Mouse (Mus musculus) liver, embryonic 14.5 days (tissue): ENCODE data around the gene Fgf8. TPM values are rescaled to one million over a fixed set of nuclear protein-coding genes. Genes with fewer than 3 reads are reported as not detected.
A peak's percentile ranks its signal among the peaks of the same experiment; 100 is the strongest.

Experiments
- ATAC-seq: fragments of 200-750 bp; cut with Nextera tagmentation; 2 replicates; pipeline ENCODE4 v1.8.0; 2017; ENCODE audit warnings: moderate number of reproducible peaks, mild to moderate bottlenecking, moderate library complexity; ENCODE audit not compliant: insufficient read depth
- DNase-seq, 3 experiments: peaks; one replicate each; pipeline ENCODE4 v3.0.0-alpha.2; 2012 to 2013; ENCODE audit warnings: low read depth in 3 of 3, low spot score in 3 of 3
- H3K27ac ChIP-seq: fragments of 300-500 bp; sonication (generic); 2 replicates; pipeline ENCODE4 v1.5.1; 2014; ENCODE audit warnings: moderate library complexity, mild to moderate bottlenecking, control low read depth, inconsistent platforms
- H3K27me3 ChIP-seq: fragments of 300-500 bp; sonication (generic); 2 replicates; pipeline ENCODE4 v1.6.1; 2014; ENCODE audit warnings: mild to moderate bottlenecking, low read length, moderate library complexity; ENCODE audit not compliant: control insufficient read depth, insufficient read depth
- H3K36me3 ChIP-seq: fragments of 300-500 bp; sonication (generic); replicated peaks from 2 replicates; pipeline ENCODE4 v1.6.1; 2014; ENCODE audit warnings: low read depth; ENCODE audit not compliant: control insufficient read depth, insufficient read depth
- H3K4me1 ChIP-seq, 2 experiments: fragments of 200-500 bp in 1 of 2; fragments of 300-500 bp in 1 of 2; sonication (generic) in 1 of 2; replicated peaks; 2 replicates each; pipeline ENCODE4 v1.6.1; 2012 to 2014; ENCODE audit warnings: antibody characterized with exemption in 1 of 2, inconsistent platforms in 1 of 2, low read length in 1 of 2; ENCODE audit not compliant: control insufficient read depth in 2 of 2, insufficient read depth in 2 of 2
- H3K4me2 ChIP-seq: fragments of 300-500 bp; sonication (generic); 2 replicates; pipeline ENCODE4 v1.6.1; 2014; ENCODE audit warnings: low read depth, mild to moderate bottlenecking, control low read depth, moderate library complexity
- H3K4me3 ChIP-seq, 2 experiments: fragments of 200-500 bp in 1 of 2; fragments of 300-500 bp in 1 of 2; sonication (generic) in 1 of 2; 2 replicates each; pipeline ENCODE4 v1.5.1; 2012 to 2014; ENCODE audit warnings: low read depth in 2 of 2, low read length in 2 of 2, mild to moderate bottlenecking in 2 of 2, control low read depth in 1 of 2, inconsistent platforms in 1 of 2, moderate library complexity in 1 of 2; ENCODE audit not compliant: insufficient read depth in 1 of 2
- H3K9ac ChIP-seq: fragments of 300-500 bp; sonication (generic); replicated peaks from 2 replicates; pipeline ENCODE4 v1.6.1; 2014; ENCODE audit warnings: mild to moderate bottlenecking, control low read depth, moderate library complexity
- H3K9me3 ChIP-seq: fragments of 300-500 bp; sonication (generic); 2 replicates; pipeline ENCODE4 v1.6.1; 2016; ENCODE audit warnings: low read length, mixed read lengths; ENCODE audit not compliant: control insufficient read depth
- CTCF ChIP-seq: IDR thresholded peaks from 2 replicates; pipeline ENCODE4 v1.5.1; 2016; ENCODE audit warnings: antibody characterized with exemption, low read depth, control low read depth
- EP300 ChIP-seq: IDR thresholded peaks from 2 replicates; pipeline ENCODE4 v1.6.1; 2016; ENCODE audit warnings: antibody characterized with exemption, low read depth
- WGBS: fragments of 180-500 bp; shearing (Covaris S2); extraction: QIAGEN DNeasy Blood & Tissue Kit; methylation state at CpG from one replicate; pipeline ENCODE4 v1.1.7; 2014; ENCODE audit not compliant: insufficient replicate concordance; 5-methylcytosine and 5-hydroxymethylcytosine counted together
- polyA plus RNA-seq, 2 experiments: library from polyadenylated mRNA; depleted of rRNA in 1 of 2; stranded (reverse) in 1 of 2; unstranded in 1 of 2; fragments of >200 nt; fragmentation: Nextera tagmentation in 1 of 2; extraction: Ambion mirVana in 1 of 2; gene quantifications; 2 replicates each; pipeline versions ENCODE4 v1.2.1 to v1.2.3; 2012 to 2014

The Fgf8 gene
- polyA plus RNA-seq, 2 experiments: 0.08 TPM; not detected in 1

- Histone ChIP-seq H3K27me3 (peaks cover 24% of the 10 kb centered on the region), H3K9ac (no peak overlapping the region), H3K4me3 (no peak overlapping the region), H3K9me3 (no peaks in the 10 kb centered on the region), H3K4me2 (no peak overlapping the region), H3K36me3 (no peaks in the 10 kb centered on the region), H3K27ac (no peak overlapping the region), H3K4me1 (no peaks in the 10 kb centered on the region)
- WGBS: 71% methylated on average over 7 of the region's 7 CpGs
- DNase-seq (no peak), ATAC-seq (no peak)
- TF ChIP-seq CTCF (no peak), EP300 (no peak)
These were observed 11.1 kb downstream of the Fgf8 start for GRCm38 (mm10) chr19:45731658-45732057.

DNA sequence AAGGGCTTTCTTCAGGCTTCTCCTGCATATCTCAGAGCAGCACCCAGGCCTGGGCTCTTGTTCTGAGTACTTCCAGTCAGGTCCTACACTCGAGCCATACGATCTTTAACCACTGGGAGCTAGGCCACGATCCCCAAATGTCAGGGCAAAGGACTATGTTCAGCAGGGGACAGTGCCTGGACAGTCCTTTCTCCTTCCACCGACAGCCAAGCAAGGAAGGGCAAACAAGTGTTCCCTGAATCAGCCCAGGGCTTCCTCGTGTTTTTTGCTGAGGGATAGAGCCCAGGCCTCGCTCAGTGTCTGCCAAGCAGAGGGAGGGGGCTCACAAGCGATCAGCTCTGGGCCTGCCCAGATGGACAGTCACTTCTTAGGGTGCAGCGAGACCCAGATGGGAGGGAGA is 12.7 kb downstream of the Fgf8 start:
- no peak overlapping the region for H3K4me2 ChIP-seq
- H3K9ac ChIP-seq: no peak overlapping the region
- peaks cover 13% of the 10 kb centered on the region for H3K27me3 ChIP-seq
- WGBS: 59% methylated on average over 8 of the region's 8 CpGs
- H3K36me3 ChIP-seq: no peaks in the 10 kb centered on the region
- no peaks in the 10 kb centered on the region for H3K4me1 ChIP-seq
- DNase-seq (no peak), ATAC-seq (no peak)
- no peaks in the 10 kb centered on the region for H3K9me3 ChIP-seq
- no peak overlapping the region for H3K27ac ChIP-seq
- no peak for TF ChIP-seq EP300
- no peak for TF ChIP-seq CTCF
- no peak overlapping the region for H3K4me3 ChIP-seq

DNA sequence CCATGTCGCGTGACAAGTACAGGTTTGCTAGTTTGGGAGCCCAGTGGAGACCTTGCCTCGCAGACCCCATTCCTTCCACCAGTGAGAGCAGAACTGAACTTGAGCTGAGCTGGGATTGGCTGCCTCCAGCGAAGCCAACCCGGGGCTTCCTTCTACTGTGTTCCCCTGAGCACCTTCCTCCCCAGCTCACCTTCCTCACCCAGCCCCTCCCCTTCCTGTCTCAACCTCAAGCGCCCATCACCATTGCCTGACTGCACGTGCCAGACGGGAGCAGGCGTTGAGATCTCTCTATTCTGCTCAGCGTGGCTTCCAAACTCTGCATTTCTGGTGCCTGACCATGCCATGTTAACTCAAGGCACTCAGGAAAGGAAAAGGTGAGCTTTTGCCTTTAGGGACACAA is 15.5 kb downstream of the Fgf8 start:
- no peak overlapping the region for H3K4me2 ChIP-seq
- ATAC-seq (no peak), DNase-seq (no peak)
- WGBS: 44% methylated on average over 10 of the region's 10 CpGs
- H3K27me3 ChIP-seq: no peaks in the 10 kb centered on the region
- no peaks in the 10 kb centered on the region for H3K4me1 ChIP-seq
- no peak overlapping the region for H3K4me3 ChIP-seq
- H3K27ac ChIP-seq: no peak overlapping the region
- TF ChIP-seq CTCF: no peak
- no peak for TF ChIP-seq EP300
- no peaks in the 10 kb centered on the region for H3K36me3 ChIP-seq
- no peaks in the 10 kb centered on the region for H3K9me3 ChIP-seq
- H3K9ac ChIP-seq: no peak overlapping the region

- Histone ChIP-seq H3K9me3 (no peaks in the 10 kb centered on the region), H3K36me3 (no peaks in the 10 kb centered on the region), H3K27ac (no peak overlapping the region), H3K4me3 (no peak overlapping the region), H3K27me3 (no peaks in the 10 kb centered on the region), H3K9ac (no peak overlapping the region), H3K4me2 (no peak overlapping the region), H3K4me1 (no peaks in the 10 kb centered on the region)
- WGBS: 42% methylated on average over 14 of the region's 14 CpGs
- no peak for TF ChIP-seq EP300
- TF ChIP-seq CTCF: no peak
- DNase-seq: no peak
- no peak for ATAC-seq
These were observed 16.9 kb downstream of the Fgf8 start for GRCm38 (mm10) chr19:45725677-45726277.

DNA sequence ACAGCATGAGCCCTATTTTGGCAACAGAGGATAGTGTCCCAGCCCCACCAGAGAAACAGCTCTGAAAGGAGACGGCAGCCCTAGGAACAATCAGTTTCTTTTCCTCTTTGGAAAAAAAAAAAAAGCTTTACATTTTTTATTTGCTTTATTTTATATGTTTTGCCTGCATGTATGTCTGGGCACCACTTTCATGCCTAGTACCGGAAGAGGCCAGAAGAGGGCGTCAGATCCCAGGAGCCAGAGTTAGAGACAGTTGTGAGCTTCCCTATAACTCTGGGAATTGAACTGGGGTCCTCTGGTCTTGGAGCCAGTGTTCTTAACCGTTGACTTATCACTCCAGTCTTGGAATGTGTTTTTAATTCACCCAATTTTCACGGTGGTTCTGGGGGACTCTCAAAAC is 20.5 kb downstream of the Fgf8 start:
- H3K9me3 ChIP-seq: no peaks in the 10 kb centered on the region
- 59% methylated on average over 5 of the region's 5 CpGs for WGBS
- no peaks in the 10 kb centered on the region for H3K36me3 ChIP-seq
- peaks cover 6% of the 10 kb centered on the region for H3K27me3 ChIP-seq
- peak; percentile 45 for TF ChIP-seq CTCF
- TF ChIP-seq EP300: no peak
- H3K4me1 ChIP-seq: 0 out of 4 replicates have a peak, but pooled peaks cover 0 to 2% of the 10 kb centered on the region in 2 experiments
- DNase-seq: no peak
- H3K9ac ChIP-seq: no peak overlapping the region
- H3K27ac ChIP-seq: no peak overlapping the region
- ATAC-seq: no peak
- no peak overlapping the region for H3K4me3 ChIP-seq
- no peak overlapping the region for H3K4me2 ChIP-seq
